Mouse (Mus musculus) CH12.LX (cell line): Measurements from ENCODE around the gene Angptl6. TPM values are rescaled to one million over a fixed set of nuclear protein-coding genes. Genes with fewer than 3 reads are reported as not detected.

Experiments used
- polyA plus RNA-seq: library from polyadenylated mRNA; unstranded; fragments of >175 nt; gene quantifications from 2 replicates; pipeline ENCODE4 v1.2.1, GENCODE M21; 2012; ENCODE audit warnings: low read depth; ENCODE audit not compliant: insufficient read length
- total RNA-seq, 2 experiments: library from RNA; depleted of rRNA; stranded (reverse); fragments of 300-350 nt in 1 of 2; fragments of >200 nt in 1 of 2; gene quantifications; 2 replicates each; pipeline ENCODE4 v1.2.3; 2012 to 2014

The Angptl6 gene
- total and polyA plus RNA-seq, 3 experiments: 0.57 to 11.8 (median 2.0) TPM

Other genes starting within 250 kb of the Angptl6 start
- 264 and 291 TPM in 2 replicates for gene Ubl5, start 236.8 kb downstream of the Angptl6 start, total RNA-seq (2012; rRNA removed)
- gene Ubl5, start 236.8 kb downstream of the Angptl6 start, total RNA-seq (2014; rRNA removed): 134 and 155 TPM in 2 replicates
- 264 and 328 TPM in 2 replicates for gene Ubl5, start 236.8 kb downstream of the Angptl6 start, polyA plus RNA-seq
- gene Fbxl12, start 235.0 kb downstream of the Angptl6 start, total RNA-seq (2012; rRNA removed): 4.2 and 5.0 TPM in 2 replicates
- gene Fbxl12, start 235.0 kb downstream of the Angptl6 start, total RNA-seq (2014; rRNA removed): 3.7 and 4.0 TPM in 2 replicates
- gene Fbxl12, start 235.0 kb downstream of the Angptl6 start, polyA plus RNA-seq: 10.5 and 13.7 TPM in 2 replicates
- 43.0 and 55.8 TPM in 2 replicates for gene Pin1, start 227.6 kb downstream of the Angptl6 start, total RNA-seq (2012; rRNA removed)
- 48.6 and 51.4 TPM in 2 replicates for gene Pin1, start 227.6 kb downstream of the Angptl6 start, total RNA-seq (2014; rRNA removed)
- 37.0 and 38.3 TPM in 2 replicates for gene Pin1, start 227.6 kb downstream of the Angptl6 start, polyA plus RNA-seq
- gene Olfm2, start 133.4 kb downstream of the Angptl6 start, total RNA-seq (2012; rRNA removed): 0.08 TPM in 1 of 2 replicates, not detected in the other
- not detected in 2 replicates for gene Olfm2, start 133.4 kb downstream of the Angptl6 start, total RNA-seq (2014; rRNA removed)
- gene Olfm2, start 133.4 kb downstream of the Angptl6 start, polyA plus RNA-seq: 0.14 and 0.47 TPM in 2 replicates
- 0.08 and 0.25 TPM in 2 replicates for gene Col5a3, start 64.7 kb downstream of the Angptl6 start, total RNA-seq (2012; rRNA removed)
- gene Col5a3, start 64.7 kb downstream of the Angptl6 start, total RNA-seq (2014; rRNA removed): not detected in 2 replicates
- 0.04 TPM in 1 of 2 replicates, not detected in the other for gene Col5a3, start 64.7 kb downstream of the Angptl6 start, polyA plus RNA-seq
- not detected in 2 replicates for gene Rdh8, start 61.2 kb downstream of the Angptl6 start, total RNA-seq (2012; rRNA removed)
- gene Rdh8, start 61.2 kb downstream of the Angptl6 start, total RNA-seq (2014; rRNA removed): not detected in 2 replicates
- gene Rdh8, start 61.2 kb downstream of the Angptl6 start, polyA plus RNA-seq: not detected in 2 replicates
- 18.8 and 25.2 TPM in 2 replicates for gene A230050P20Rik, start 11.1 kb downstream of the Angptl6 start, total RNA-seq (2012; rRNA removed)
- gene A230050P20Rik, start 11.1 kb downstream of the Angptl6 start, total RNA-seq (2014; rRNA removed): 3.3 and 3.7 TPM in 2 replicates
- gene A230050P20Rik, start 11.1 kb downstream of the Angptl6 start, polyA plus RNA-seq: 11.0 and 11.2 TPM in 2 replicates
- 346 and 359 TPM in 2 replicates for gene Ppan, start 8.4 kb upstream of the Angptl6 start, total RNA-seq (2012; rRNA removed)
- 242 and 272 TPM in 2 replicates for gene Ppan, start 8.4 kb upstream of the Angptl6 start, total RNA-seq (2014; rRNA removed)
- gene Ppan, start 8.4 kb upstream of the Angptl6 start, polyA plus RNA-seq: 359 and 389 TPM in 2 replicates
- 293 and 340 TPM in 2 replicates for gene Eif3g, start 18.9 kb upstream of the Angptl6 start, total RNA-seq (2012; rRNA removed)
- gene Eif3g, start 18.9 kb upstream of the Angptl6 start, total RNA-seq (2014; rRNA removed): 205 and 211 TPM in 2 replicates
- 387 and 392 TPM in 2 replicates for gene Eif3g, start 18.9 kb upstream of the Angptl6 start, polyA plus RNA-seq
- gene Dnmt1, start 80.2 kb upstream of the Angptl6 start, total RNA-seq (2012; rRNA removed): 121 and 130 TPM in 2 replicates
- 84.8 and 89.9 TPM in 2 replicates for gene Dnmt1, start 80.2 kb upstream of the Angptl6 start, total RNA-seq (2014; rRNA removed)
- gene Dnmt1, start 80.2 kb upstream of the Angptl6 start, polyA plus RNA-seq: 145 and 190 TPM in 2 replicates
- 1.6 and 2.0 TPM in 2 replicates for gene S1pr2, start 97.1 kb upstream of the Angptl6 start, total RNA-seq (2012; rRNA removed)
- gene S1pr2, start 97.1 kb upstream of the Angptl6 start, total RNA-seq (2014; rRNA removed): 0.84 and 1.3 TPM in 2 replicates
- gene S1pr2, start 97.1 kb upstream of the Angptl6 start, polyA plus RNA-seq: 1.4 and 3.2 TPM in 2 replicates
- gene Mrpl4, start 123.0 kb upstream of the Angptl6 start, total RNA-seq (2012; rRNA removed): 98.7 and 103 TPM in 2 replicates
- 42.1 and 43.9 TPM in 2 replicates for gene Mrpl4, start 123.0 kb upstream of the Angptl6 start, total RNA-seq (2014; rRNA removed)
- gene Mrpl4, start 123.0 kb upstream of the Angptl6 start, polyA plus RNA-seq: 83.6 and 94.8 TPM in 2 replicates
- 128 and 202 TPM in 2 replicates for gene Icam1, start 136.3 kb upstream of the Angptl6 start, total RNA-seq (2012; rRNA removed)
- 101 and 102 TPM in 2 replicates for gene Icam1, start 136.3 kb upstream of the Angptl6 start, total RNA-seq (2014; rRNA removed)
- 64.2 and 70.6 TPM in 2 replicates for gene Icam1, start 136.3 kb upstream of the Angptl6 start, polyA plus RNA-seq
- 2.9 and 3.1 TPM in 2 replicates for gene Icam4, start 149.6 kb upstream of the Angptl6 start, total RNA-seq (2012; rRNA removed)
- gene Icam4, start 149.6 kb upstream of the Angptl6 start, total RNA-seq (2014; rRNA removed): 1.1 and 1.2 TPM in 2 replicates
- gene Icam4, start 149.6 kb upstream of the Angptl6 start, polyA plus RNA-seq: 0.72 and 0.96 TPM in 2 replicates
- gene Icam5, start 152.3 kb upstream of the Angptl6 start, total RNA-seq (2012; rRNA removed): 4.9 TPM in 2 replicates
- 0.89 and 1.0 TPM in 2 replicates for gene Icam5, start 152.3 kb upstream of the Angptl6 start, total RNA-seq (2014; rRNA removed)
- gene Icam5, start 152.3 kb upstream of the Angptl6 start, polyA plus RNA-seq: 1.6 and 1.7 TPM in 2 replicates
- gene Zglp1, start 187.4 kb upstream of the Angptl6 start, total RNA-seq (2012; rRNA removed): 1.1 TPM in 1 of 2 replicates, not detected in the other
- 1.3 TPM in 1 of 2 replicates, not detected in the other for gene Zglp1, start 187.4 kb upstream of the Angptl6 start, total RNA-seq (2014; rRNA removed)
- 0.87 and 0.98 TPM in 2 replicates for gene Zglp1, start 187.4 kb upstream of the Angptl6 start, polyA plus RNA-seq
- 0.85 and 1.8 TPM in 2 replicates for gene Gm49373, start 193.4 kb upstream of the Angptl6 start, total RNA-seq (2012; rRNA removed)
- 0.54 and 0.60 TPM in 2 replicates for gene Gm49373, start 193.4 kb upstream of the Angptl6 start, total RNA-seq (2014; rRNA removed)
- gene Gm49373, start 193.4 kb upstream of the Angptl6 start, polyA plus RNA-seq: 1.5 and 2.9 TPM in 2 replicates
- 79.7 and 90.4 TPM in 2 replicates for gene Fdx1l, start 193.9 kb upstream of the Angptl6 start, total RNA-seq (2012; rRNA removed)
- gene Fdx1l, start 193.9 kb upstream of the Angptl6 start, total RNA-seq (2014; rRNA removed): 67.2 and 70.8 TPM in 2 replicates
- 105 and 112 TPM in 2 replicates for gene Fdx1l, start 193.9 kb upstream of the Angptl6 start, polyA plus RNA-seq
- 20.6 and 30.5 TPM in 2 replicates for gene Gm38431, start 212.3 kb upstream of the Angptl6 start, total RNA-seq (2012; rRNA removed)
- gene Gm38431, start 212.3 kb upstream of the Angptl6 start, total RNA-seq (2014; rRNA removed): 0.26 and 1.1 TPM in 2 replicates
- 7.1 and 9.8 TPM in 2 replicates for gene Gm38431, start 212.3 kb upstream of the Angptl6 start, polyA plus RNA-seq
- gene Raver1, start 212.3 kb upstream of the Angptl6 start, total RNA-seq (2012; rRNA removed): 30.8 and 31.3 TPM in 2 replicates
- gene Raver1, start 212.3 kb upstream of the Angptl6 start, total RNA-seq (2014; rRNA removed): 16.0 and 18.9 TPM in 2 replicates
- 77.9 and 101 TPM in 2 replicates for gene Raver1, start 212.3 kb upstream of the Angptl6 start, polyA plus RNA-seq